Mouse (Mus musculus) cerebellum, adult 11 months (tissue): ENCODE measurements around the gene Cdh13.
"Not testable (repeated sequence)": the region's sequence is repeated elsewhere in the genome, so short reads cannot be mapped to it uniquely, and the experiment has no call there.

Experiments used
- DNase-seq: peaks from one replicate; pipeline ENCODE4 v3.0.0; 2022

The Cdh13 gene

DNA sequence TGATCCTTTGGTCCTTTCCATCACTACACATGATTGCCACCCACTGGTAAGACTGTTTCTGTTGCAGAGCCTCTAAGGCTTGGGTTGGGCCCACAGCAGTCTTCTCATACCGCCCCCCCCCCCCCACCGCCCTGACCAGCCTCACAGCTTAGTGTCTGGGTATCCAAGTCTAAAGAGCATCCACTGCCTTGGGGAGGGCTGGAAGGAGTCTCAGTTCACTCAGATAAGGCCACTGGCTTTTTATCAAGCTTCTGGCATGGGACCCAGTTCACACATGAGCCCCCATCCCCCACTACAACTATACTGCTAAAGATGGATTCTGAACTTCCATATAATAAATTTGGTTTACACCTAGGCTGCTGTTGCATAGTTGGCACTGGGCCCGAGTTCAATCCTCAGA lies 428.1 kb downstream of the Cdh13 start:
- no peak for DNase-seq

DNA sequence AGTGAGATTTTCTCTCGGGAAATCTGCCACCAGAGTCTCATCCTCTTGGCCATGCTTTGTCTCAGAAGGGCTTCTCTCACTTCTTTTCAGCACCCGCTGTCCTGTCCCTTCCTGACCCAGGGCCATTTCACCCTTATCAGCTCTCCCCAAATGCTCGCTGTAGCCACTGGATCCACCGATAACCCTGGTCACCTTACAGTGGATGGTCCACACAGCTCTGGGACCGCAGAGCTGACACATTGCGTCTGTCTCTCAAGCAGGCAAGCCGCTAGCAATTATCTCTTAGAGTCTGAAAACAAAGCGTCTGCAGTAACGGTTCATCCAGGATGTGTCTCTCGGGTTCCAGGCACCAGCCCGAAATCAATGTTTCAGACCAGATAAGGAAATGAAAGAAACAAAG lies 429.6 kb downstream of the Cdh13 start:
- no peak for DNase-seq

DNA sequence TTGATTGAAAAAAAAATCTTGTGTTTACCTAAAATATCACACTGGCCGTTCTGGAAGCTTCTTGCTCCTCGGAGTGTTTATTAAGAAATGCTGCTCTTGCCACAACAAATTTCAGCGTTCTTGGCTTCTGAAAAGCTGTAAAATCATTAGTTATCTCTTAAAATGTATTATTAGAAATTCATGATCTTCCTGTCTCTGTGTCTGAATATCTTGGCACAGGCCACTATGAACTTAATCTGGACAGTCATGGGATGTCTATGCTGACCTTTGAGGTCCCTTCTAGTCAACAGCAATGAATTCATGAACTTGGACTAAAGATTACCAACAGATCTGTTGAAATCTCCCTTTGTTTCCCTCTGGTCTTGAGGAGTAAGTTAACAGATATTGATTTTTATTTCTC lies 430.1 kb downstream of the Cdh13 start:
- DNase-seq = no peak

DNA sequence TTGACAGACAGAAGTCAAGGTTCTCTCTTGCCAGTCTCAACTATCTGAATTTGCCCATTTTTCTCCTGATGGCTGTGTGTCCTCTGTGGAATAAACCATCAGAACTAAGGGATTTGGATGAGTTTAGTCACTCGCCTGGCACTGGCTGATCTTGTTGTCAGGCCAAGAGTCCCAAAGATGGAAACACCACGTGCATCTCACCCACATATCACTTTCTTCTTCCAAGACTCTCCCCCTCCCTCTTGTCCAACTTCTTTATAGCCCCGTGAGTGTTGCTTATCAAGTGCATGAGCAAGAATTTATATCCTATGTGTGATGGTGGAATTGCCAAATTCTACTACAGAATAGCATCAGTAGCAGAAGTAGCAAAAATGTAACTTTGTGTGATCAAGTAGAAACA lies 439.4 kb downstream of the Cdh13 start:
- DNase-seq = no peak

DNA sequence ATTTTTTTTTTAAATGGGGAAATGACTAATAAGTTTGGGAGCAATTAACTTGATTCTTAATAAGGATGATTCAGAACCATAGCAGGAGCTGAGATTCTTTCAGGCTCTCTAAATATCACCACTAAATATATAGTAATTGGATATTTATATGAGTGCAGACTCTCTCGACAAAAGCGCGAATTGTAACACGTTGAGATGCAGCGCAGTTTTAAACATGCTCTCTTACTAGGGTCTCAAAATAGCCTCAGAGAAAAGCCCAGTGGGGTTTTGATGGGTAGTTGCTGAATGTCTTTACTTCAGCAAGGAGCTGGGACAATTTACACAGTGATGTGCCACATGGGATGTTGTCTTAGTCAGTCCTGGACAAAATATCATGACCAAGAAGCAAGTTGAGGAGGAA lies 442.1 kb downstream of the Cdh13 start:
- DNase-seq = no peak

DNA sequence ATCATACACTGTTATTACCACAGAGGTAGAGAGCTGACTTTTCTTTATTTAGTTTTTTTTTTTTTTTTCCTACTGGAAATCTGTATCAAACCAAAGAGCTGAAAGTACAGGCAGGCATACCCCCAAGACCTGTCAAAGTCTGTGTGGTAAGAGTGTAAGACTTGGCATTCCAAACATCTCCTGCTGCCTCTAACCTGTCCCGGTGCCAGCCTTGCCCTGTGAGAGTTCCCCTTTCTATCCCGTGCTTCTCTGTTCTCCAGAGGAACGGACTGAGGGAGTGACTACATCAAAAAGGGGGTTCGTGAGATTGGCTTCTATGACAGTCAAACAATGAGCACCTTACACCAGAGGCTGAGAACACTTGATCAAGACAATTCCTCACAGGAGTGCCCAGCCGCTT lies 458.2 kb downstream of the Cdh13 start:
- no peak for DNase-seq

DNA sequence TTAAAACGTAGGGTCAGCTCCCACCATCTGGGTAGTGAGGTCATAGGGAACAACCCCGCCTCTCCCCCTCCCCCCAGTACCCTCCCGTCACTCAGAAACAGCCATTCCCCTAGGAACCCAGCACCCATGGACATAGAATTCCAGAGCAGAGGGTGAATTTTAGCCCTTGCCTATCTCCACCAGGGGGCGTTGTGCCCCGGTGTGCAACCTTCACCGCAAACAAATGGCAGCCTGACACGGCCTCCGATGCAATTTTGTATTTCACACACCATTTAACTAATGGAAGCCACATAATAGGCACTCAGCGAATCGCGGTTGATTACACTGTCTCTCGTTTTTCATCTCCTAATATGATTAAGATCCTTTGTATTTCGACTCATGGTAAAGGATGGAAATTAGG lies 461.5 kb downstream of the Cdh13 start:
- DNase-seq = no peak

DNA sequence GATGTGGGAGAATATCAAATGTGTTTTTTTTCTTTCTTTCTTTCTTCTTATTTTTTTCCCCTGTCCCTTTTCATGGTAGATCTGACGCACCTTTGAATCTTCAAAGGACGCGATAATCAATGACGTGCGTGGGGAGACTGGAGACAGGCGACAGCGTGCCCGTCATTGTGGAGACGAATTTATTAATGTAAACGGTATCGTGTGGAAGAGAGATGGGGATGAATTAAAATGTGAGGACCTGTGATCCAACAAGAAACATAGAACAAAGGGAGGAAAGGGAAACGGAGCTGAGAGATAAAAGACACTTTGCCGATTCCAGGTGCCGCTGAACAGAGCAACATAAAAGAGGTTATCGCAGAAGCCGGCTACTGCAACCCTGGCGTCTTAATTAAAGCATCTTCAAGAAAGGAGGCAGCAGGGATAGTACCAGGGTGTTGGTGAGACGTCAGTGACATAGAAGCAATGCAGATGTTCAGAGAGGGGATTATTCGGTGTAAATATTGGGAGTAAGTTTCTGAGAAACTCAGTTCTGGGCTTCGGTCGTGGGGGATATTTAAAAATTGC lies 464.6 kb downstream of the Cdh13 start:
- no peak for DNase-seq

DNA sequence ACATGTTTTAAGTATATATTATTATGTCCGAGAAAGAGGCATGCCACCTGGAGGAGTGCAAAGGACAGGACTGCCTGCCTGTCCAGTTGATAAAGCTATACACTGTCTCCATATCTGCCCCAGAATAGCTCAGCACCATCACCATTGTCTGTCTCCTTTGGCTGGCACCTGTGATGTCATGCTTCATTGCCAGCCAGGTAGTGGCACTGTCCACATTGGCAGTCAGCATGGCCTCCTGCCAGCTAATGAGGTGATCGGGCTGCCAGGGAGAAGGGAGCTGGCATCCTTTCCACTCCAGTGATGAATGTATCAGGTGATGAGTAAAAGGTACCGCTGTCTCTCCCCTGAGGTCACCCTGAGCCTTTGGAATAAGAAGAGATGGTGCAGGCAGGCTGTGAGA lies 465.7 kb downstream of the Cdh13 start:
- peak; percentile 67 for DNase-seq

DNA sequence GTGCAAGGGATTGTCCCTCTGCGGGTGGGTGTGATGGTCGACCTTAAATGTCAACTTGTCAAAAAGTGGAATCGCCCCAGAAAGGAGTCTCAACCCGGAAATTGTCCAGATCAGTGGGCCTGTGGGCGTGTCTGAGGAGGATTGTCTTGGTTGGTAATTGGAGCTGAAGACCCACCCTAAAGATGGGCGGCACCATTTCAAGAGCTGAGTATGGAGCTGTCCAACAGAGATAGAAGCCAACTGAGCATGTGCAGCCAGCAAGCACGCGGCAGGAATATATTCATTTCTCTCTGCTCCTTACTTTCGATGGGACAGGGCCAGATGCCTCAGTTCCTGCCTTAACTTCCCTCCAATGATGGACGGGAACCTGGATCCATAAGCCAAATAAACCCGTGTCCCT lies 466.3 kb downstream of the Cdh13 start:
- DNase-seq = no peak

DNA sequence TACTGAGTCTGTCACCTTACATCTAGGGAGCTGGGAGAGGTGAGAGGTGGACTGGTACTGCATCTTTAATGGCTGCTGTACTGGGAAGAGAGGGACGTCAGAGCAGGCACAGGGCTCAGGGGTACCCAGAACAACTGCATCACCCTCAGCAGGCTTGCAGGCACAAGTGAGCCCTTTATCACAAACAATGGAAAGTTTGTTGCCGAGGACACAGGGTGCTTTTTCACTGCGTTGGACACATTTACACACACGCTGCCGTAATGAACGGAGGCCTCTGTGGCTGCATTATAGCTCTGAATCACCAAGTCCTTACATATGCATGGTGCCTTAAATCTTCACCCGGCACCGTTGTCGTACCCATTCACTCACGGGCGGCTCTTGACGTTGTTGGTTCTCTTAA lies 470.2 kb downstream of the Cdh13 start:
- DNase-seq = no peak

DNA sequence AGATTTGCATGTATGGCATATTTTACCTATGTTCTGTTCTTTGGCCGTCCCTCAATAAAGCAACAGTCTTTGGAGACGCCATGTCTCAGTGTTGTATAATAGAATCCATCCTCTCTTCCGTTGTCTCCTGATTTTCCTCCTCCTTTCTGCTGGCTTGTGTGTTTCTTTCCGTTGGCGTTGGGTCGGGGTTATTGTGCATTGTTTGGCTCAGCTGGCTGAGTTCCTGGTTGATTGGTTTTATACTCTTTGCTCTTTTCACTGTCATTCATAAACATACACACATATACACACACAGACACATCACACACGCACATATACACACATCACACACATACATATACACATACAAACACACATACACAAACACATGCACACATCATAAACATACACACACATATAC lies 470.6 kb downstream of the Cdh13 start:
- DNase-seq = no peak

DNA sequence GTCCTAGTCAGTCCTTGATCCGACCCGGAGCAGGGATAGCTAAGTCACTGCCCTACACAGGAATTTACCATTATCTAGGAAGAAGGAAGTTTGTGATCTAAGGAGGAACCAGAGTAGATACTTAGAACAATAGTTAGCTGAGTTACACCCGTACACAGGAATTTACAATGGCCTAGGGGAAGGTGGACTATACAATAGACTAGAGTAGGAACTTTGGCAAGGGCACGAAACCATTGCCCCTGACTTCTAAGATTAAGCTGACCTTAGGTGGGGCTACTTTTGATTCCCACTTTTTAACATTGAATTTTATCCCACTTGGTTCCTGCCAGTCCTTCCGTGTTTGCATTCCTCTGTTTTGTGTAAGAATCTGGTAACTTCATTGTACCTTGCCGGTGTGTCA lies 494.0 kb downstream of the Cdh13 start:
- DNase-seq = not testable (repeated sequence)

DNA sequence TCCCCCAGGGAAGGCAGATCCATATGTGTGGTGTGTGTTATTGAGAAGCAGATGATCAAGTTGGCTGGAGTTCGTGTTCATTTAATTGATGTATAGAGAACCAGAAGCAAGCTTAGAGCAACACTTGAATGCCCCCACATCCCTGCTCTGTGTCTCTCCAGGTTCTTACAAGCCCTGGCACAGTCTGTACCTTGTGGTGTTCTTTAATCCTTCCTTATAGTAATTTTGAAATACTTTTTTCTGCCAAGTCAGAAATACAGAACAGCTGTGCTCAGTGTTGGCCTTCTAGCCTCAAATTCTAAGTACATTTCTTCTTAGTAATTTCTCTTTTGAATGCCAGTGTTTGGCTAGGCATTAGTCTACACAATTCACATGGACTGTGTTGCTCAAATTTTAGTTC lies 494.8 kb downstream of the Cdh13 start:
- no peak for DNase-seq

DNA sequence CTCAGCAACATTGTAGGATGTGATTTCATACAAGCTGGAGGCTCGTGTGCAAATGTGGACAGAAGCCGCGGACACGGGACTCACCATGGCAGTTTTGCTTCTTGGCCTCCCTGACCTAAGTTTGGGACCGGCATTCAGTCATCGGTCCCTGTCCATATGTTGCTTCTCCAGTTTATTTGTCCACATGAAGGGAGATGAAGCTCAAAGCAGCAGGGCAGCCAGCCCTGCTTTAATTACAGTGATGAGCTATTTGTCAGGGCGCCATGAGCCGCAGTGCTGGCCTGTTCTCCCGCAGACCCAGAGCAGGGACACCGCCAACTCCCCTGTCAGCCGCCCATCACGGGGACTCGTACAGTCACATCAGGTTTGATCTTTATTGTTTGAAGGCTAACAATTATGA lies 502.1 kb downstream of the Cdh13 start:
- DNase-seq = peak; percentile 60

DNA sequence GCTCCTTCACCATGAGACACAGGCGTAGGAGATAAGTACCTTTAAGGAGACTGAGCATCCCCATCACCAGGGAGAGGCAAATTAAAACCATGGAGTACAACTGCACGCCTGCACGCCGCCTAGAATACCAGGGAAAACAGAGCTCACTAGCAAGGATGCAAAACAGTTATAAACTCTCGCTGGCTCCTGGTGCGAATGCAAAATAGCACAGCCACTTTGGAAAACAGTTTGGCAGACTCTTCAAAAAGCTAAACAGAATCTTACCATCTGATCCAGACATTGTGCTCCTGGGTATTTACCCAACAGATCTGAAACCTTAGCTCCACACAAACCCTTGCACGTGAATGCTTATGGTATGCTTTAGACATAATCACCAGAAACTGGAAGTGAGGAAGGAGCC lies 506.1 kb downstream of the Cdh13 start:
- DNase-seq = no peak

DNA sequence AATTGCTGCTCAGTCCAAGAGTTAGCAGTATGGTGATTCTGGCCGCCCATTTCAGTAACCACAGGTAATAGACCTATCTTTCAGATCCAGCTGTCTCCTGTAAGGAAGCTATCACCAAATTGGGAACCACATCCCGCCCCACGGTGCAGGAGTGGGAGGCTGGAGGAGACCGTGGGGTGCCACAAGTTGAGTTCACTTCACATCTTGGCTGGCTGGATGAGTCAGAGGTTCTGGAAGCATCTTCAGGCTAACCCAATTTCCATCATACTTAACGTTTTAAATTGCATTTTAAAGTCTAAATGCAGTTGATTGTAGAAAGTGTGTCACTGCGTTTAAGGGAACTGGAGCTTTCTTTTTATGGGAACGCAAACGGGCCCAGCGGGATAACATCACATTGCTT lies 511.4 kb downstream of the Cdh13 start:
- no peak for DNase-seq

DNA sequence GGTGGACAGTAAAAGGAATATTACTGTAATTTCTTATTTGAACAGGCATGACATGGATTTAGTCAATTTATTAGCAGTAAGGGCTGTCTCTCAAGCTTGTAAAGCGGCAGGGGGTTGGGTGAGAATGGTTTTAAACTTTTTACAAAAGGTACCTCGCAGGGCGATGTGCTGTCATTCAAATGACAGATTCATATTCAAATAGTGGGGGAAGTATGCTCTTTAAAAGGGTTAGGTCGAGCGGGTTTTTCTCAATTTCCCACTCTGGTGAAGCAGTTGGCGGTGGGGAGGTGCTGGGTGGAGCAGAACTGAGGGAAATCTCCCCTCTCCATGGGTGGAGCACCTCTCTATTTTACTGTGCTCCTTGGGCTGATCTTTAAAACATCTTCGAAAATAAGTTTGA lies 513.0 kb downstream of the Cdh13 start:
- DNase-seq = no peak

DNA sequence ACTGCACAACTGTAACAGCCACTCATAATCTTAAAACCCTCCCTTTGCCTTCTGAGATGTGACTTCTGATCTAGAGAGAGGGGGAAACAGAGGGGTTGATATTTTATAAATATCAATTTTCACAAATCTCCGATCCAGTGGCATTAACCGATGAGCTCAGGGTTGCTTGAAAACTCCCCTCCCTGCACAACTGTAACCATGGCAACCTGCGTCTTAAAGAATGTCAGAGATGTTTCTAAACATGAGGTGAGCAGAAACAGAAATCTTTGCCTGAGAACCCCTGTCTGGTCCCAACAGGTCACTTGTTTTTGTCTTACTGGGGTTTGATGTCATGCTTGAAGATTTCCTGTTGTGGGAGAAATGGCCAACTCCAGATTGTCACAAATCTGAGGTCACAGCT lies 513.6 kb downstream of the Cdh13 start:
- DNase-seq = no peak

DNA sequence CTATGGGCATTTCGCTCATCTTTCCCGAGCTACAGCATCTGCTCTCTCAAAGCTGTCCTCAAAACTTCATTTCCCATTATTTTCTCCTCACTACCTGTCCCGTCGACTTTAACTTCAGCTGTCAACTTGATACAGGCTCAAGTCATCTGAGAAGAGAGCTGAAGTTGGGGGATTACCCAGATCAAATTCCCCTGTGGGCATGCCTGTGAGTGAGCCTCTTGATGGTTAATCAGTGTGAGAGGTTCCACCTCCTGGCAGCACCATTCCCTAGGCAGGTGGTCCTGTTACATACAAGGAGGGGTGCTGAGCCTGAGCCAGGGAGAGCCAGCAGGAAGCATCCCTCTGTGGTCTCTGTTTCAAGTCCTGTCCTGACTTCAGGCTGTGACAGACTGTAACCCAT lies 519.6 kb downstream of the Cdh13 start:
- DNase-seq = no peak

DNA sequence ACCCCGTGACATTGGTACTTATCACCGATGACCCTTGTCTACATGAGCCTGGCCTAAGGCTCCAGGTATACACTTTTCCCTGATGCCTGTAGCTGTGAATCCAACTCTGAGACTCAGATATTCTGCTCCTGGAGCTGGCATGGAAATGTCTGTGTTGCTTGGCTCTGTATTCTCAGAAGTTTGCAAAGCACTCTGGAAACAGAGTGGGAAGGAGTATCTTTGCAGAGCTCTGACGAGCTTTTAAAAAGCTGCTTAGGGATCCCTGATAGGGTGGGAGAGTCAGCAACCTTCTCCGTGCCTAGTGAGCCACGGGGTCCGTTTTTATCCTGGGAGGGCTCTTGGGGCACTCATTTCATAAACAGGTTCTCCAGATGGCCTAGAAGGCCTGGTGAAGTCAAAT lies 526.1 kb downstream of the Cdh13 start:
- no peak for DNase-seq

DNA sequence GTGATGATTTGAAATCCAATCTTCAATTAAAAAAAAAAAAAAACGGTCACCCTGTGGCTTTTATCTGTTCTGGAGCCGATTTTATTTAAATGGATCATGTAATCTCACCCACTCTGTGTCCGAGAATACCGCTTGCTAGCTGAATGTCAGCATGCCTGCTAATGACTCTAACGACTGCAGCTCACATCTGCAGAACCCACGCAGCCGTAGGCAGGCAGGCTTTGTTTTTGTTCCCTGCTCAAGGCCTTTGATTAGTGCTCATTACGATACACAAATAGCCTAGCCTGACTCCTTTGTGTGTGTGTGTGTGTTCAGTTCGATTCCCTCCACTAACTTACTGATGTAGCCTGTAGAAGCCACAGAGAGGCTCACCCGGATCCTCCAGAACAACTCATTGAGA lies 531.5 kb downstream of the Cdh13 start:
- no peak for DNase-seq

DNA sequence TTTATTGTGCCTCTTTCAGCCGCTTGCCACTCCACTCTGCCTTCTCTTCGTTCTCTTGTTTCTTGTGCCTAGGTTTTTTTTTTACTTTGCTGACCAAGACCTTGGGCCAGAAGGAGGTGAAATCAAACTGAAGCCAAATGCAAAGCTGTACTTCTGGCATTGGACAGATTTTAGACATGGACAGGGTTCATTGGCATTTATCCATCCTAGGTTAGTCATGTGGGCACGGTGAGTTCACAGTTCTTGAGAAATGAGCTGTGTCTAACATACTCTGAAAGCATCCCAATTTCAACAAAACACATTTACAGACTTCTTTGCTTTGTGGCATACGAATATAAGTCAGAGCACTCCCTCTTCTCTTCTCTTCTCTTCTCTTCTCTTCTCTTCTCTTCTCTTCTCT lies 543.2 kb downstream of the Cdh13 start:
- no peak for DNase-seq

DNA sequence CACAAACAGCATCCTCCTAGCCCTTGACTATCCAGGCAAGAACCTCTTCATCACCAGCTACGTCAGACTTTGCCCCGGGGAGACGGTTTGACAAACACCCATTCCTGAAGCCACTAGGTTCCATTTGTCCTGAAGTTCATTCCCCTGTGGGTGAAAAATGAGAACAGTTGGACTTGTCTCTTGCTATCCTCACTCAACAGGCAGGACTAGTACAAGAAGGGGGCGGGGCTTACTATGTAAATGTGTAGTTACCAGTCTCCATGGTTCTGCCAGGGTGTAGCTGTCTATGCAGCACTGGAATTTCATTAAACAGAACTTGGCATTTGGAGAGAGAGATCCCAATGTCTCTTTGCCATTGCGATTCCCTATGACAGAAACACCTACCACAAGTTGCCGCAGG lies 544.2 kb downstream of the Cdh13 start:
- no peak for DNase-seq

DNA sequence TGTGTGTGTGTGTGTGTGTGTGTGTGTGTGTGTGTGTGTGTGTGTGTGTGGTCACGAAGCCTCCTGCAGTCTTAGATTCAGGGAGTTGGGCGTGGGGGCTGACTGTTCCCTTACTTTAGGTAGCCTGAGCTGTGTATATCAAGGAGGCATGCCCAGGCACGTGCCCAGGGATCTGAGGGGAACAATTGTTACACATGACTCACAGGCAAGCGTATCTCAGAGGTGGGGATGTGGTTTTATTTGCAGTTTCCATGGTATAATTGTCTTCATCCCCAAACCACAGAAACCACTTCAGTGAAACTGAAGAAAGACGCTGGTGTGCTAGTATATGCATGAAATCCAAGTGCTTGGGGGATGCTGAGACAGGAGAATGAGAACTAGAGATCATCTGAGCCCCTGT lies 546.8 kb downstream of the Cdh13 start:
- DNase-seq = no peak

DNA sequence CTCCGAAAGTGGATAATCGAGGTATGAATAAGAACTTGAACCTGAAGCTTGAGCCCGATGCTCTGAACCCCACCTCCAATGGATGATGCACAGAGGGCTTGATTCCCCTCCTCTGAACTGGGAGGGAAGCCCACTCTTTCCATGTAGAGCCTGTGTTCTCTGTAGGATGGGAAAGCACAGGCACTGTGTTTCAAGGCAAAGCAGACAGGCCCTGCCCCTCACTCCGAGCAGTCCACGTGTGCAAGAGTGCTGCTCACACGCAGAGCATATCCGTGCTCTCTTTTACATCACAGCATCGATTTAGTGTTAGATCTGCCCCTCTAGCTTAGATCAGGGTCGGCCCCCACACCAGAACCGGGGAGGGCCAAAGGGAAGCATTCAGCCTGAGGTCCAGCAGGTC lies 547.5 kb downstream of the Cdh13 start:
- no peak for DNase-seq
